Mouse (Mus musculus): Measurements from ENCODE around the gene Mrps16. TPM values are rescaled to one million over a fixed set of nuclear protein-coding genes. Genes with fewer than 3 reads are reported as not detected.

The Mrps16 gene
- polyA plus RNA-seq, 1 experiment from 2014 or later, result 80.4 TPM

GRCm38 (mm10) chr14:20370798-20371197 lies 22.6 kb downstream of the Mrps16 start:
- ATAC-seq (no peak), DNase-seq (ENCODE audit: low read depth, low spot score) (no peak)
- TF ChIP-seq CTCF (IDR thresholded peaks at IDR 0.05), result no peak
- POLR2A ChIA-PET, result no interaction called here
- in situ Hi-C loops (cut with MboI; ENCODE audit: low pct_unique_long_range_greater_than_20kb), result no loop called here
- CTCF ChIA-PET, result interaction anchor here (1.0 to 1.8 kb wide), 2 partner anchors 9 to 31 kb away, joined by 3 to 4 read pairs; no protein-coding TSS in a partner anchor
- H3K27me3 ChIP-seq, result no peaks in the 10 kb centered on the region

DNA sequence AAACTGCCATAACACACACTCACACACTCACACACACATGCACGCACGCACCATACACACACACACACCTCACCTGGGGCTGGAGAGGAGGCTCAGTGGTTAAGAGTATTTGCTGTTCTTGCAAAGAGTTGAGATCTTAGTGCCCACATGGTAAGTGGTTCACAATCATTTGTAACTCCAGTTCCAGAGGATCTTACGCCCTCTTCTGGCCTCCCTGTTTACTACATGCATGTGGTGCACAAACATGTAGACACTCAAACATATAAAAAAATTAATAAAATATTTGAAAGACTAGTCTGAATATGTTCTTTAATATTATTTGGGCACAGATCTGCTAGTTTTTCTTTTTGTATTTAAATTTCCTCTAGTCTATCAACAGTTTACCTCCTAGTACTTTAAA lies 25.2 kb downstream of the Mrps16 start:
- in situ Hi-C loops (cut with MboI; ENCODE audit: low pct_unique_long_range_greater_than_20kb), result no loop called here
- ChIA-PET POLR2A (no interaction called here), CTCF (interaction anchor here (0.8 to 1.1 kb wide), 2 partner anchors 9 to 45 kb away, joined by 3 to 6 read pairs; no protein-coding TSS in a partner anchor)
- peak; percentile 44 for TF ChIP-seq CTCF (IDR thresholded peaks at IDR 0.05)
- DNase-seq (ENCODE audit: low read depth, low spot score) (no peak), ATAC-seq (no peak)
- no peaks in the 10 kb centered on the region for H3K27me3 ChIP-seq

DNA sequence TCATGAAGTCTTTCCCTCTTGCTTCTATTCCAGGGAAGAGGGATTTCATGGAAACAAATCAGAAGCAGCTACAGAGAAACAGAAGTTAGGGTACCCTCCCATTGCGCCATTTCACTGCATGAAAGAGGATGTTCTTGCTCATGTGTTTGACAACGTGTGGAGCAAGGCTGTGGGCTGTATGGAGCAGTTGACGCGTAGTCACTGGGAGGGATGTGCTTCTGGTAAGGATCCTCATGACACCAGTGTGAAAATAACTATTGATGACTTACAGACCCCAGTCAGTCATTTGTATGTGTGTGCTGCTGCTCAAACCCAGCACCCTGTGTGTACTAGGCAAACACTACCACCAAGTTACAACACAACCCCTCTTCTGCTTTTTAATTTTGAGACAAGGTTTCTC lies 30.2 kb downstream of the Mrps16 start:
- CTCF ChIA-PET, result interaction anchor here (0.9 kb wide), 1 partner anchor 30 kb away, joined by 3 read pairs; the partner anchor contains the start of gene Mrps16
- ATAC-seq (no peak), DNase-seq (ENCODE audit: low read depth, low spot score) (no peak)
- POLR2A ChIA-PET, result no interaction called here
- no peaks in the 10 kb centered on the region for H3K27me3 ChIP-seq
- no peak for TF ChIP-seq CTCF (IDR thresholded peaks at IDR 0.05)
- in situ Hi-C loops (cut with MboI; ENCODE audit: low pct_unique_long_range_greater_than_20kb), result no loop called here

- ATAC-seq (peak; percentile 85), DNase-seq (ENCODE audit: low read depth, low spot score) (peak; percentile 87)
- in situ Hi-C loops (cut with MboI; ENCODE audit: low pct_unique_long_range_greater_than_20kb), result no loop called here
- TF ChIP-seq CTCF (IDR thresholded peaks at IDR 0.05), result peak; percentile 91
- POLR2A ChIA-PET, result interaction anchor here (0.5 to 1.1 kb wide), 3 partner anchors 10 to 68 kb away, joined by 3 to 4 read pairs (median 3); no protein-coding TSS in a partner anchor
- H3K27me3 ChIP-seq, result no peaks in the 10 kb centered on the region
- CTCF ChIA-PET, result interaction anchor here (0.7 to 3.6 kb wide), 6 partner anchors 8 to 49 kb away, joined by 3 to 12 read pairs (median 5); no protein-coding TSS in a partner anchor
These were observed 45.4 kb downstream of the Mrps16 start, which contains the start of the genes Ecd and Fam149b for GRCm38 (mm10) chr14:20347991-20348541. TSS of gene Ecd (minus strand) at chr14:20348121. TSS of gene Fam149b (plus strand) at chr14:20348162.

GRCm38 (mm10) chr14:20347441-20347990 lies 45.9 kb downstream of the Mrps16 start:
- in situ Hi-C loops (cut with MboI; ENCODE audit: low pct_unique_long_range_greater_than_20kb), result no loop called here
- no peak for TF ChIP-seq CTCF (IDR thresholded peaks at IDR 0.05)
- POLR2A ChIA-PET, result interaction anchor here (1.1 kb wide), 1 partner anchor 24 kb away, joined by 3 read pairs; no protein-coding TSS in a partner anchor
- CTCF ChIA-PET, result interaction anchor here (0.9 to 3.6 kb wide), 4 partner anchors 10 to 233 kb away, joined by 3 to 12 read pairs (median 3); no protein-coding TSS in a partner anchor
- H3K27me3 ChIP-seq, result no peaks in the 10 kb centered on the region
- DNase-seq (ENCODE audit: low read depth, low spot score) (peak; percentile 13), ATAC-seq (peak; percentile 34)

DNA sequence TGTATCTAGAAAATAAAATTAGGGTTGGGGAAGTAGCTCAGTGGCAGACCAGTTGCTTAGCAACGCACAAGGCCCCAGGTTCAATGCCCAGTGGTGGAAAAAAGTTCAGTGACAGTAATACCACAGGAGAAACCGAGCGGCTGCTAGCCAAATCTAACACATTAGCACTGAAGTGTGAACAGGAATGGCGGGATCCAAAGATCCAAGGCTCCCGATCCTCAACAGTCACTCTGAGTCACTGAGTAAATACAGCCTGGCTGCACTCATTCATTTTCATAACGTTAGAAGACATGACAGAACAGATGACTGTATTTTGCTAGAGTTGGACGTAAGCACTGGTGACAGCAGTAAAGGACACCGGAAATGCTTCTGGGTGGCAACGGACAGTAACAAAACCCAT lies 47.5 kb downstream of the Mrps16 start:
- ChIA-PET CTCF (interaction anchor here (0.8 to 1.0 kb wide), 2 partner anchors 21 to 28 kb away, joined by 3 read pairs; no protein-coding TSS in a partner anchor), POLR2A (no interaction called here)
- in situ Hi-C loops (cut with MboI; ENCODE audit: low pct_unique_long_range_greater_than_20kb), result no loop called here
- peak; percentile 56 for DNase-seq (ENCODE audit: low read depth, low spot score)
- no peak for TF ChIP-seq CTCF (IDR thresholded peaks at IDR 0.05)
- peak; percentile 24 for ATAC-seq
- no peaks in the 10 kb centered on the region for H3K27me3 ChIP-seq

DNA sequence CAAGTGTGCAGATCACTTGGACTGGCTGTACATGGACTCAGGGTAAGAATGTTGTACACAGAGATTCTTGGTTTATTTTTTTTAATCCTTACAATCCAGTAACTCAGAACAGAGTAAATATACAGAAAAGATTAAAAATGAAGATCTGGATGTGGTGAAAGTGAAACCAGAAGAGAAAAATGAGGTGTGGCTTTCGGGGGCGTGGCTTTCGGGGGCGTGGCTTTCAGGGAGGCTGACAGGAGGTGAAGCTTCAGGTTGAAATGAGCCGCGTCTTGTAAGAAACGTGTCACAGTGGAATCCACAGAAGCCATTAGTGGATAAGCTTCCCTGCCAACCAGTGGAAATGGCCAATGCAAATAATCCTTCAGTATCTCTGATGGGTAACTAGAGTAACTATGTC lies 52.6 kb downstream of the Mrps16 start:
- in situ Hi-C loops (cut with MboI; ENCODE audit: low pct_unique_long_range_greater_than_20kb), result no loop called here
- no peaks in the 10 kb centered on the region for H3K27me3 ChIP-seq
- ChIA-PET CTCF (interaction anchor here (1.2 to 2.9 kb wide), 7 partner anchors 8 to 39 kb away, joined by 3 to 15 read pairs (median 4); no protein-coding TSS in a partner anchor), POLR2A (no interaction called here)
- ATAC-seq (no peak), DNase-seq (ENCODE audit: low read depth, low spot score) (no peak)
- TF ChIP-seq CTCF (IDR thresholded peaks at IDR 0.05), result no peak

- in situ Hi-C loops (cut with MboI; ENCODE audit: low pct_unique_long_range_greater_than_20kb), result no loop called here
- no peak for DNase-seq (ENCODE audit: low read depth, low spot score)
- peak; percentile 73 for TF ChIP-seq CTCF (IDR thresholded peaks at IDR 0.05)
- ChIA-PET CTCF (interaction anchor here (1.2 to 2.9 kb wide), 7 partner anchors 8 to 39 kb away, joined by 3 to 15 read pairs (median 4); no protein-coding TSS in a partner anchor), POLR2A (no interaction called here)
- no peaks in the 10 kb centered on the region for H3K27me3 ChIP-seq
- no peak for ATAC-seq
These were observed 53.3 kb downstream of the Mrps16 start for GRCm38 (mm10) chr14:20340149-20340548.

GRCm38 (mm10) chr14:20339415-20339814 lies 54.0 kb downstream of the Mrps16 start:
- CTCF ChIA-PET, result interaction anchor here (1.3 to 2.9 kb wide), 6 partner anchors 9 to 40 kb away, joined by 3 to 15 read pairs (median 4); no protein-coding TSS in a partner anchor
- no peak for ATAC-seq
- DNase-seq (ENCODE audit: low read depth, low spot score), result no peak
- POLR2A ChIA-PET, result no interaction called here
- in situ Hi-C loops (cut with MboI; ENCODE audit: low pct_unique_long_range_greater_than_20kb), result no loop called here
- H3K27me3 ChIP-seq, result no peaks in the 10 kb centered on the region
- peak; percentile 51 for TF ChIP-seq CTCF (IDR thresholded peaks at IDR 0.05)

Other genes with a start within 250 kb of the Mrps16 start
- 2.2 TPM for gene Kcnk5, start 211.8 kb downstream of the Mrps16 start, polyA plus RNA-seq (2021)
- gene Kcnk16, start 124.4 kb downstream of the Mrps16 start, polyA plus RNA-seq (2021), result not detected
- gene Nudt13, start 98.9 kb downstream of the Mrps16 start, polyA plus RNA-seq (2021), result 39.7 TPM
- 46.4 TPM for gene Ecd, start 45.5 kb downstream of the Mrps16 start, polyA plus RNA-seq (2021)
- 40.7 TPM for gene Fam149b, start 45.5 kb downstream of the Mrps16 start, polyA plus RNA-seq (2021)
- gene Dnajc9, start 4.7 kb downstream of the Mrps16 start, polyA plus RNA-seq (2021), result 61.1 TPM
- gene Cfap70, start 58.6 kb upstream of the Mrps16 start, polyA plus RNA-seq (2021), result 0.15 TPM
- 111 TPM for gene Anxa7, start 86.5 kb upstream of the Mrps16 start, polyA plus RNA-seq (2021)
- gene Mss51, start 103.3 kb upstream of the Mrps16 start, polyA plus RNA-seq (2021), result 0.65 TPM
- gene Ppp3cb, start 152.9 kb upstream of the Mrps16 start, polyA plus RNA-seq (2021), result 61.1 TPM
- gene Usp54, start 247.4 kb upstream of the Mrps16 start, polyA plus RNA-seq (2021), result 21.6 TPM

Measured in Patski (cell line).